Mouse (Mus musculus): ENCODE results near the gene Ccdc9b. TPM values are rescaled to one million over a fixed set of nuclear protein-coding genes. Genes with fewer than 3 reads are reported as not detected.

The Ccdc9b gene
- polyA plus RNA-seq (2015; fragmentation: Nextera tagmentation; extraction: Ambion mirVana): 1.3 and 1.4 TPM in 2 replicates

DNA sequence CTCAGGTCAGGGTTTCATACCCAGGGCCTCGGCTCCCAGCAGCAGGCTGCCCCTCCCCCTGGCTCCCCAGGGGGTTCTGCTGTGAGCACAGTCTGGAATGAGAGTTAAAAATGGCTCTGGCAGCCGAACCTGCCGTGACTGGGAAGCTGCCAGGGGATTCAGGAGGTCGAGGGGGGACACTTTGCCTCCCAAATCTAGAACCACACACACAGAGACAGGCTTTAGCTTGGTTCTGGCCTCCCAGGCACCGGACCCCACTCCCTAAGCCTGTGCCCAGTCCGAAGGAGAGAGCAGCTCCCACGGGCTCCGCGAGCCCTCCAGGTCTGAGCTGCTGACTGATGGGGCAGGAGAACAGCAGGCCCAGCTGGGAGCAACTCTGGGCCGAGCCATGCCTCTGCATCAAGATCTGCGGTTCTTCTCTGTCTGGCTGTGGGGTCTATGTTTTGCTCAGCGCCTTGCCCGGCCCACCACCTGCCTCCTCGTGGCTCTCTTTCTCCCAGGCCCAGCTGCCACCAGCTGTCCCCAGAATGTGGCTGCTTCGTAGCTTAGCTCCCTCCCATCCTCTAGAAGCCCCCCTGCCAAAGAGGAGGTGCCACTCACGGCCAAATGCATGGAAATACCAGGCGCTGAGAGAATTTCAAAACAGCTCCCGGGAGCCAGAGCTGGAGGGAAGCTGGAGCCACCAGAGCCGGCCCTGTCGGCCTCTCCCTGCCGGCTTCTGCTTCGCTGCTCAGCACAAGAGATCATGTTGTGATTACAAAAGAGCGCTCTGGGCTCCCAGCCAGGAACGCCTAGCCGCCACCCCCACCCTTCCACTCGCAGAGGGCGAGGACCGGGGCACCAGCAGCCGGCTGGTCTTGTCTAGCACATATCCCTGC lies at the start of gene Ccdc9b:
Ccdc9b (minus strand) TSS at position 756 of the 878 bp plus-strand sequence.
- peak within 1 kb of the TSS; percentile 58 for H3K4me2 ChIP-seq (replicated peaks; ENCODE audit: low read depth, low read length)
- no peaks in the 10 kb centered on the region for H3K36me3 ChIP-seq (ENCODE audit: insufficient read depth, low read length)
- H3K27ac ChIP-seq (ENCODE audit: low read length): peak within 1 kb of the TSS; percentile 94
- peak; percentile 77 for ATAC-seq (ENCODE audit: low FRiP score, low TSS enrichment)
- WGBS: 8% methylated on average over 29 of the region's 29 CpGs
- H3K9ac ChIP-seq (replicated peaks; ENCODE audit: low read length): peak within 1 kb of the TSS; percentile 66
- peaks cover 32% of the 10 kb centered on the region for H3K4me1 ChIP-seq (ENCODE audit: insufficient read depth, low read length)
- H3K4me3 ChIP-seq (ENCODE audit: low read length): peak within 1 kb of the TSS; percentile 34
- no peaks in the 10 kb centered on the region for H3K9me3 ChIP-seq (ENCODE audit: low read length)
- H3K27me3 ChIP-seq (ENCODE audit: insufficient read depth, low read length): no peaks in the 10 kb centered on the region

GRCm38 (mm10) chr2:118810861-118811260 lies 48.4 kb upstream of the Ccdc9b start:
- no peak overlapping the region for H3K9ac ChIP-seq (replicated peaks; ENCODE audit: low read length)
- 38% methylated on average over 2 of the region's 2 CpGs for WGBS
- H3K9me3 ChIP-seq (ENCODE audit: low read length): peaks cover 2% of the 10 kb centered on the region; the same call in 1 of the 2 replicates
- H3K4me2 ChIP-seq (replicated peaks; ENCODE audit: low read depth, low read length): no peak overlapping the region
- H3K36me3 ChIP-seq (ENCODE audit: insufficient read depth, low read length): no peaks in the 10 kb centered on the region
- ATAC-seq (ENCODE audit: low FRiP score, low TSS enrichment): no peak
- H3K27me3 ChIP-seq (ENCODE audit: insufficient read depth, low read length): peaks cover 3% of the 10 kb centered on the region; the same call in 1 of the 2 replicates
- peaks cover 11% of the 10 kb centered on the region; the same call in 1 of the 2 replicates for H3K4me1 ChIP-seq (ENCODE audit: insufficient read depth, low read length)
- no peak overlapping the region for H3K4me3 ChIP-seq (ENCODE audit: low read length)
- H3K27ac ChIP-seq (ENCODE audit: low read length): no peak overlapping the region

GRCm38 (mm10) chr2:118806860-118807259 lies 44.4 kb upstream of the Ccdc9b start:
- H3K4me3 ChIP-seq (ENCODE audit: low read length): no peak overlapping the region
- peaks cover 2% of the 10 kb centered on the region; the same call in 1 of the 2 replicates for H3K9me3 ChIP-seq (ENCODE audit: low read length)
- peaks cover 5% of the 10 kb centered on the region; the same call in 1 of the 2 replicates for H3K27me3 ChIP-seq (ENCODE audit: insufficient read depth, low read length)
- no peak for ATAC-seq (ENCODE audit: low FRiP score, low TSS enrichment)
- no peak overlapping the region for H3K27ac ChIP-seq (ENCODE audit: low read length)
- H3K4me1 ChIP-seq (ENCODE audit: insufficient read depth, low read length): no peaks in the 10 kb centered on the region
- H3K4me2 ChIP-seq (replicated peaks; ENCODE audit: low read depth, low read length): no peak overlapping the region
- H3K9ac ChIP-seq (replicated peaks; ENCODE audit: low read length): no peak overlapping the region
- WGBS: 70% methylated on average over 4 of the region's 4 CpGs
- H3K36me3 ChIP-seq (ENCODE audit: insufficient read depth, low read length): no peaks in the 10 kb centered on the region

DNA sequence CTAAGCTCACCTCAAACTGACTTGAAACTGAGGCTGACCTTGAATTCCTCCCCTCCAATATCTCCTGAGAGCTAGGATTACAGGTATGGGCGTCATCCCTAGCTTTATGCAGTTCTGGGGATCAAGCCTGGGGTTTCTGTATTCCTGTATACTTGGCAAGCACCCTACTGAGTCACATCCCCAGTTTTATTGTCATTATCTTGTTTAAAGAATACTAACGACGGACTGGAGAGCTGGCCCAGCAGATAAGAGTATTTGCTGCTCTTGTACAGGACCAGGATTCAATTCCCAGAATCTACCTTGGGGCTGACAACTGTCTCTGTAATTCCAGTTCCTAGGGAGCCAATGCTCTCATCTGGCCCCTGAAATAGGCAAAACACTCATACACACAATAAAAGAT lies 43.3 kb upstream of the Ccdc9b start:
- H3K27ac ChIP-seq (ENCODE audit: low read length): no peak overlapping the region
- no peaks in the 10 kb centered on the region for H3K4me1 ChIP-seq (ENCODE audit: insufficient read depth, low read length)
- no peak overlapping the region for H3K4me2 ChIP-seq (replicated peaks; ENCODE audit: low read depth, low read length)
- H3K36me3 ChIP-seq (ENCODE audit: insufficient read depth, low read length): no peaks in the 10 kb centered on the region
- H3K9me3 ChIP-seq (ENCODE audit: low read length): peaks cover 2% of the 10 kb centered on the region; the same call in 1 of the 2 replicates
- H3K9ac ChIP-seq (replicated peaks; ENCODE audit: low read length): no peak overlapping the region
- H3K27me3 ChIP-seq (ENCODE audit: insufficient read depth, low read length): peaks cover 3% of the 10 kb centered on the region; the same call in 1 of the 2 replicates
- no peak overlapping the region for H3K4me3 ChIP-seq (ENCODE audit: low read length)
- WGBS: 46% methylated on average over 3 of the region's 3 CpGs
- no peak for ATAC-seq (ENCODE audit: low FRiP score, low TSS enrichment)

GRCm38 (mm10) chr2:118805137-118805536 lies 42.7 kb upstream of the Ccdc9b start:
- Histone ChIP-seq H3K9me3 (ENCODE audit: low read length) (no peaks in the 10 kb centered on the region), H3K4me3 (ENCODE audit: low read length) (no peak overlapping the region), H3K4me1 (ENCODE audit: insufficient read depth, low read length) (no peaks in the 10 kb centered on the region), H3K27ac (ENCODE audit: low read length) (no peak overlapping the region), H3K4me2 (replicated peaks; ENCODE audit: low read depth, low read length) (no peak overlapping the region), H3K36me3 (ENCODE audit: insufficient read depth, low read length) (no peaks in the 10 kb centered on the region), H3K9ac (replicated peaks; ENCODE audit: low read length) (no peak overlapping the region), H3K27me3 (ENCODE audit: insufficient read depth, low read length) (peaks cover 3% of the 10 kb centered on the region; the same call in 1 of the 2 replicates)
- 53% methylated on average over 3 of the region's 3 CpGs for WGBS
- ATAC-seq (ENCODE audit: low FRiP score, low TSS enrichment): no peak

GRCm38 (mm10) chr2:118804474-118804873 lies 42.0 kb upstream of the Ccdc9b start:
- no peak overlapping the region for H3K4me2 ChIP-seq (replicated peaks; ENCODE audit: low read depth, low read length)
- peaks cover 3% of the 10 kb centered on the region; the same call in 1 of the 2 replicates for H3K27me3 ChIP-seq (ENCODE audit: insufficient read depth, low read length)
- no peaks in the 10 kb centered on the region for H3K9me3 ChIP-seq (ENCODE audit: low read length)
- no peak overlapping the region for H3K9ac ChIP-seq (replicated peaks; ENCODE audit: low read length)
- no peaks in the 10 kb centered on the region for H3K4me1 ChIP-seq (ENCODE audit: insufficient read depth, low read length)
- H3K4me3 ChIP-seq (ENCODE audit: low read length): no peak overlapping the region
- no peak overlapping the region for H3K27ac ChIP-seq (ENCODE audit: low read length)
- H3K36me3 ChIP-seq (ENCODE audit: insufficient read depth, low read length): no peaks in the 10 kb centered on the region
- no peak for ATAC-seq (ENCODE audit: low FRiP score, low TSS enrichment)
- WGBS: 74% methylated on average over 2 of the region's 2 CpGs

- Histone ChIP-seq H3K27ac (ENCODE audit: low read length) (no peak overlapping the region), H3K9me3 (ENCODE audit: low read length) (no peaks in the 10 kb centered on the region), H3K4me1 (ENCODE audit: insufficient read depth, low read length) (no peaks in the 10 kb centered on the region), H3K9ac (replicated peaks; ENCODE audit: low read length) (no peak overlapping the region), H3K36me3 (ENCODE audit: insufficient read depth, low read length) (no peaks in the 10 kb centered on the region), H3K4me2 (replicated peaks; ENCODE audit: low read depth, low read length) (no peak overlapping the region), H3K4me3 (ENCODE audit: low read length) (no peak overlapping the region), H3K27me3 (ENCODE audit: insufficient read depth, low read length) (peaks cover 3% of the 10 kb centered on the region; the same call in 1 of the 2 replicates)
- ATAC-seq (ENCODE audit: low FRiP score, low TSS enrichment): no peak
- 65% methylated on average over 4 of the region's 4 CpGs for WGBS
Observed at GRCm38 (mm10) chr2:118802542-118803118, 40.2 kb upstream of the Ccdc9b start.

- Histone ChIP-seq H3K4me3 (ENCODE audit: low read length) (no peak overlapping the region), H3K27me3 (ENCODE audit: insufficient read depth, low read length) (0 out of 2 replicates have a peak, but pooled peaks cover 11% of the 10 kb centered on the region)
- no peak for ATAC-seq (ENCODE audit: low FRiP score, low TSS enrichment)
Observed at GRCm38 (mm10) chr2:118793636-118794035, 31.2 kb upstream of the Ccdc9b start.

GRCm38 (mm10) chr2:118792259-118792613 lies 29.8 kb upstream of the Ccdc9b start:
- Histone ChIP-seq H3K9ac (replicated peaks; ENCODE audit: low read length) (no peak overlapping the region), H3K9me3 (ENCODE audit: low read length) (no peaks in the 10 kb centered on the region), H3K4me1 (ENCODE audit: insufficient read depth, low read length) (no peaks in the 10 kb centered on the region), H3K4me3 (ENCODE audit: low read length) (no peak overlapping the region), H3K4me2 (replicated peaks; ENCODE audit: low read depth, low read length) (no peak overlapping the region), H3K36me3 (ENCODE audit: insufficient read depth, low read length) (no peaks in the 10 kb centered on the region), H3K27me3 (ENCODE audit: insufficient read depth, low read length) (0 out of 2 replicates have a peak, but pooled peaks cover 11% of the 10 kb centered on the region), H3K27ac (ENCODE audit: low read length) (no peak overlapping the region)
- no peak for ATAC-seq (ENCODE audit: low FRiP score, low TSS enrichment)
- WGBS: 77% methylated on average over 4 of the region's 4 CpGs

More at GRCm38 (mm10) chr2:118793636-118794035, 31.2 kb upstream of the Ccdc9b start:
- Histone ChIP-seq H3K9ac (replicated peaks; ENCODE audit: low read length) (no peak overlapping the region), H3K9me3 (ENCODE audit: low read length) (no peaks in the 10 kb centered on the region), H3K4me1 (ENCODE audit: insufficient read depth, low read length) (no peaks in the 10 kb centered on the region), H3K27ac (ENCODE audit: low read length) (no peak overlapping the region), H3K4me2 (replicated peaks; ENCODE audit: low read depth, low read length) (no peak overlapping the region), H3K36me3 (ENCODE audit: insufficient read depth, low read length) (no peaks in the 10 kb centered on the region)
- WGBS: 80% methylated on average over 4 of the region's 4 CpGs
